Mouse (Mus musculus): ENCODE measurements around the gene Clk1. TPM values are rescaled to one million over a fixed set of nuclear protein-coding genes. Genes with fewer than 3 reads are reported as not detected.
A peak's percentile ranks its signal among the peaks of the same experiment; 100 is the strongest.

Gene Clk1
- polyA plus RNA-seq, 1 experiment from 2014 or later, result 143 TPM

- WGBS, result 37% methylated on average over 1 of the region's 1 CpGs
- Histone ChIP-seq H3K9me3 (ENCODE audit: control insufficient read depth, low read length) (no peaks in the 10 kb centered on the region), H3K9ac (no peak overlapping the region), H3K4me3 (replicated peaks; ENCODE audit: low read length) (no peak overlapping the region), H3K36me3 (replicated peaks; ENCODE audit: control insufficient read depth, insufficient read depth) (peaks cover 96% of the 10 kb centered on the region), H3K27ac (no peak overlapping the region), H3K27me3 (ENCODE audit: control insufficient read depth, insufficient read depth, low read length) (no peaks in the 10 kb centered on the region), H3K4me2 (replicated peaks) (no peak overlapping the region), H3K4me1 (replicated peaks; ENCODE audit: control insufficient read depth, insufficient read depth, low read length) (0 out of 2 replicates have a peak, but pooled peaks cover 3% of the 10 kb centered on the region)
- ATAC-seq (ENCODE audit: low FRiP score), result no peak
- DNase-seq (ENCODE audit: low spot score), result no peak
Measured at GRCm38 (mm10) chr1:58415442-58415841, 8.4 kb downstream of the Clk1 start.

- Histone ChIP-seq H3K9ac (no peak overlapping the region), H3K27ac (no peak overlapping the region), H3K36me3 (replicated peaks; ENCODE audit: control insufficient read depth, insufficient read depth) (peaks cover 87% of the 10 kb centered on the region), H3K9me3 (ENCODE audit: control insufficient read depth, low read length) (no peaks in the 10 kb centered on the region), H3K4me3 (replicated peaks; ENCODE audit: low read length) (no peak overlapping the region), H3K27me3 (ENCODE audit: control insufficient read depth, insufficient read depth, low read length) (no peaks in the 10 kb centered on the region), H3K4me2 (replicated peaks) (no peak overlapping the region), H3K4me1 (replicated peaks; ENCODE audit: control insufficient read depth, insufficient read depth, low read length) (no peaks in the 10 kb centered on the region)
- ATAC-seq (ENCODE audit: low FRiP score) (no peak), DNase-seq (ENCODE audit: low spot score) (no peak)
- WGBS, result 87% methylated on average over 7 of the region's 7 CpGs
Measured at GRCm38 (mm10) chr1:58410776-58411175, 13.1 kb downstream of the Clk1 start.

GRCm38 (mm10) chr1:58410198-58410588, 13.7 kb downstream of the Clk1 start:
- ATAC-seq (ENCODE audit: low FRiP score) (no peak), DNase-seq (ENCODE audit: low spot score) (no peak)
- H3K4me3 ChIP-seq (replicated peaks; ENCODE audit: low read length), result no peak overlapping the region
- no peaks in the 10 kb centered on the region for H3K9me3 ChIP-seq (ENCODE audit: control insufficient read depth, low read length)
- H3K27me3 ChIP-seq (ENCODE audit: control insufficient read depth, insufficient read depth, low read length), result no peaks in the 10 kb centered on the region
- H3K4me2 ChIP-seq (replicated peaks), result no peak overlapping the region
- no peak overlapping the region for H3K27ac ChIP-seq
- H3K9ac ChIP-seq, result no peak overlapping the region
- peaks cover 87% of the 10 kb centered on the region for H3K36me3 ChIP-seq (replicated peaks; ENCODE audit: control insufficient read depth, insufficient read depth)
- H3K4me1 ChIP-seq (replicated peaks; ENCODE audit: control insufficient read depth, insufficient read depth, low read length), result no peaks in the 10 kb centered on the region
- WGBS, result 84% methylated on average over 3 of the region's 3 CpGs

- DNase-seq (ENCODE audit: low spot score) (no peak), ATAC-seq (ENCODE audit: low FRiP score) (0 out of 2 replicates have a peak, but pooled peaks have one; percentile 17)
- Histone ChIP-seq H3K27ac (no peak overlapping the region), H3K4me2 (replicated peaks) (no peak overlapping the region), H3K9me3 (ENCODE audit: control insufficient read depth, low read length) (no peaks in the 10 kb centered on the region), H3K27me3 (ENCODE audit: control insufficient read depth, insufficient read depth, low read length) (no peaks in the 10 kb centered on the region), H3K4me1 (replicated peaks; ENCODE audit: control insufficient read depth, insufficient read depth, low read length) (no peaks in the 10 kb centered on the region), H3K9ac (no peak overlapping the region), H3K36me3 (replicated peaks; ENCODE audit: control insufficient read depth, insufficient read depth) (peaks cover 87% of the 10 kb centered on the region), H3K4me3 (replicated peaks; ENCODE audit: low read length) (no peak overlapping the region)
- 92% methylated on average over 5 of the region's 5 CpGs for WGBS
Measured at GRCm38 (mm10) chr1:58409553-58410197, 14.2 kb downstream of the Clk1 start.

- DNase-seq (ENCODE audit: low spot score) (no peak), ATAC-seq (ENCODE audit: low FRiP score) (no peak)
- H3K9ac ChIP-seq, result no peak overlapping the region
- H3K27ac ChIP-seq, result no peak overlapping the region
- H3K9me3 ChIP-seq (ENCODE audit: control insufficient read depth, low read length), result no peaks in the 10 kb centered on the region
- no peaks in the 10 kb centered on the region for H3K27me3 ChIP-seq (ENCODE audit: control insufficient read depth, insufficient read depth, low read length)
- H3K4me3 ChIP-seq (replicated peaks; ENCODE audit: low read length), result no peak overlapping the region
- H3K4me1 ChIP-seq (replicated peaks; ENCODE audit: control insufficient read depth, insufficient read depth, low read length), result no peaks in the 10 kb centered on the region
- H3K36me3 ChIP-seq (replicated peaks; ENCODE audit: control insufficient read depth, insufficient read depth), result peaks cover 87% of the 10 kb centered on the region
- H3K4me2 ChIP-seq (replicated peaks), result no peak overlapping the region
- WGBS, result 86% methylated on average over 6 of the region's 6 CpGs
Measured at GRCm38 (mm10) chr1:58408141-58408540, 15.7 kb downstream of the Clk1 start.

- ATAC-seq (ENCODE audit: low FRiP score) (no peak), DNase-seq (ENCODE audit: low spot score) (no peak)
- H3K9me3 ChIP-seq (ENCODE audit: control insufficient read depth, low read length), result no peaks in the 10 kb centered on the region
- H3K36me3 ChIP-seq (replicated peaks; ENCODE audit: control insufficient read depth, insufficient read depth), result peaks cover 87% of the 10 kb centered on the region
- H3K9ac ChIP-seq, result no peak overlapping the region
- no peak overlapping the region for H3K4me3 ChIP-seq (replicated peaks; ENCODE audit: low read length)
- no peaks in the 10 kb centered on the region for H3K27me3 ChIP-seq (ENCODE audit: control insufficient read depth, insufficient read depth, low read length)
- H3K27ac ChIP-seq, result no peak overlapping the region
- H3K4me1 ChIP-seq (replicated peaks; ENCODE audit: control insufficient read depth, insufficient read depth, low read length), result no peaks in the 10 kb centered on the region
- H3K4me2 ChIP-seq (replicated peaks), result no peak overlapping the region
- WGBS, result 97% methylated on average over 7 of the region's 7 CpGs
Measured at GRCm38 (mm10) chr1:58407321-58407720, 16.5 kb downstream of the Clk1 start.

GRCm38 (mm10) chr1:58403745-58404144, 20.1 kb downstream of the Clk1 start:
- H3K4me1 ChIP-seq (replicated peaks; ENCODE audit: control insufficient read depth, insufficient read depth, low read length), result no peaks in the 10 kb centered on the region
- DNase-seq (ENCODE audit: low spot score) (no peak), ATAC-seq (ENCODE audit: low FRiP score) (no peak)
- H3K9ac ChIP-seq, result no peak overlapping the region
- no peaks in the 10 kb centered on the region for H3K27me3 ChIP-seq (ENCODE audit: control insufficient read depth, insufficient read depth, low read length)
- H3K36me3 ChIP-seq (replicated peaks; ENCODE audit: control insufficient read depth, insufficient read depth), result peaks cover 86% of the 10 kb centered on the region
- H3K4me2 ChIP-seq (replicated peaks), result no peak overlapping the region
- 93% methylated on average over 5 of the region's 5 CpGs for WGBS
- H3K27ac ChIP-seq, result no peak overlapping the region
- no peak overlapping the region for H3K4me3 ChIP-seq (replicated peaks; ENCODE audit: low read length)
- H3K9me3 ChIP-seq (ENCODE audit: control insufficient read depth, low read length), result no peaks in the 10 kb centered on the region

- no peak overlapping the region for H3K9ac ChIP-seq
- no peak overlapping the region for H3K4me3 ChIP-seq (replicated peaks; ENCODE audit: low read length)
- no peaks in the 10 kb centered on the region for H3K27me3 ChIP-seq (ENCODE audit: control insufficient read depth, insufficient read depth, low read length)
- no peaks in the 10 kb centered on the region for H3K4me1 ChIP-seq (replicated peaks; ENCODE audit: control insufficient read depth, insufficient read depth, low read length)
- DNase-seq (ENCODE audit: low spot score) (no peak), ATAC-seq (ENCODE audit: low FRiP score) (no peak)
- peaks cover 96% of the 10 kb centered on the region for H3K36me3 ChIP-seq (replicated peaks; ENCODE audit: control insufficient read depth, insufficient read depth)
- no peak overlapping the region for H3K27ac ChIP-seq
- H3K4me2 ChIP-seq (replicated peaks), result no peak overlapping the region
- H3K9me3 ChIP-seq (ENCODE audit: control insufficient read depth, low read length), result no peaks in the 10 kb centered on the region
- 89% methylated on average over 6 of the region's 6 CpGs for WGBS
Measured at GRCm38 (mm10) chr1:58401396-58401795, 22.5 kb downstream of the Clk1 start.

GRCm38 (mm10) chr1:58397731-58398130, 26.1 kb downstream of the Clk1 start:
- Histone ChIP-seq H3K36me3 (replicated peaks; ENCODE audit: control insufficient read depth, insufficient read depth) (peaks cover 82% of the 10 kb centered on the region), H3K27me3 (ENCODE audit: control insufficient read depth, insufficient read depth, low read length) (no peaks in the 10 kb centered on the region), H3K27ac (no peak overlapping the region), H3K4me2 (replicated peaks) (no peak overlapping the region), H3K9me3 (ENCODE audit: control insufficient read depth, low read length) (no peaks in the 10 kb centered on the region), H3K9ac (no peak overlapping the region), H3K4me1 (replicated peaks; ENCODE audit: control insufficient read depth, insufficient read depth, low read length) (peaks cover 8% of the 10 kb centered on the region), H3K4me3 (replicated peaks; ENCODE audit: low read length) (no peak overlapping the region)
- no peak for DNase-seq (ENCODE audit: low spot score)
- ATAC-seq (ENCODE audit: low FRiP score), result no peak
- WGBS, result 93% methylated on average over 6 of the region's 6 CpGs

GRCm38 (mm10) chr1:58396179-58396578, 27.7 kb downstream of the Clk1 start:
- H3K27me3 ChIP-seq (ENCODE audit: control insufficient read depth, insufficient read depth, low read length), result no peaks in the 10 kb centered on the region
- H3K4me2 ChIP-seq (replicated peaks), result no peak overlapping the region
- ATAC-seq (ENCODE audit: low FRiP score), result no peak
- no peak overlapping the region for H3K9ac ChIP-seq
- DNase-seq (ENCODE audit: low spot score), result no peak
- no peaks in the 10 kb centered on the region for H3K9me3 ChIP-seq (ENCODE audit: control insufficient read depth, low read length)
- H3K36me3 ChIP-seq (replicated peaks; ENCODE audit: control insufficient read depth, insufficient read depth), result peaks cover 66% of the 10 kb centered on the region
- H3K4me3 ChIP-seq (replicated peaks; ENCODE audit: low read length), result no peak overlapping the region
- peaks cover 15% of the 10 kb centered on the region for H3K4me1 ChIP-seq (replicated peaks; ENCODE audit: control insufficient read depth, insufficient read depth, low read length)
- WGBS, result 95% methylated on average over 1 of the region's 1 CpGs
- no peak overlapping the region for H3K27ac ChIP-seq

Measured in hindbrain, embryonic 14.5 days (tissue).